Mouse (Mus musculus) bone marrow, adult 2 months (tissue): ENCODE results near the gene Pakap.

Experiments
- CTCF ChIP-seq: fragments of 200-500 bp; IDR thresholded peaks from 2 replicates; pipeline ENCODE4 v1.5.1; 2011; ENCODE audit warnings: low read length, control low read depth; ENCODE audit not compliant: control insufficient read depth, insufficient read depth
- POLR2A ChIP-seq: fragments of 200-500 bp; IDR thresholded peaks from 2 replicates; pipeline ENCODE4 v1.6.1; 2011; ENCODE audit warnings: low read depth, mild to moderate bottlenecking, control low read depth, low read length, borderline replicate concordance; ENCODE audit not compliant: control insufficient read depth

GRCm38 (mm10) chr4:57885186-57885585 lies 317.2 kb downstream of the Pakap start:
- TF ChIP-seq CTCF = no peak
- TF ChIP-seq POLR2A = no peak
